Comparison of ENCODE assay signal across 18 mouse cellular contexts in genomic region chr5:105516290-105516689, GRCm38 (mm10).
"Had no signal": no experiment of that assay in that cellular context is flagged by ENCODE, and none has a peak within 500 bp of the region (broad histone marks: within the 10 kb centered on the region; RNA-seq: fewer than 3 reads in every experiment).

No protein-coding gene starts in this region.

- H3K4me2 ChIP-seq: lung, embryonic 14.5 days; midbrain, embryonic 13.5 days; neural tube, embryonic 13.5 days; neural tube, embryonic 15.5 days had no signal

- H3K36me3 ChIP-seq: midbrain, embryonic 10.5 days; midbrain, embryonic 13.5 days; neural tube, embryonic 13.5 days; neural tube, embryonic 15.5 days had no signal

- ATAC-seq: midbrain, embryonic 13.5 days; midbrain, embryonic 16.5 days had no signal

- H3K9me3 ChIP-seq: midbrain, embryonic 10.5 days; midbrain, embryonic 13.5 days; neural tube, embryonic 13.5 days; neural tube, embryonic 15.5 days had no signal

- DNase-seq: lung, adult 18-20 months; lung, embryonic 14.5 days; lung, postnatal 10 days; lung, postnatal 4 days; retina, postnatal 1 day; right cerebral cortex, adult 18-20 months; right cerebral cortex, postnatal 25 days; right cerebral cortex, postnatal 4 days; spleen, adult 18-20 months; thymus, adult 18-20 months; thymus, postnatal 14 days; thymus, postnatal 36 days had no signal

- H3K4me3 ChIP-seq: midbrain, embryonic 10.5 days; midbrain, embryonic 13.5 days; myocyte; neural tube, embryonic 13.5 days; neural tube, embryonic 15.5 days had no signal

- H3K27ac ChIP-seq: midbrain, embryonic 10.5 days; midbrain, embryonic 13.5 days; neural tube, embryonic 13.5 days; neural tube, embryonic 15.5 days had no signal

- H3K9ac ChIP-seq: lung, embryonic 14.5 days; midbrain, embryonic 13.5 days; neural tube, embryonic 13.5 days; neural tube, embryonic 15.5 days had no signal
